Comparison of ENCODE assay signal across 8 mouse cellular contexts in genomic region chr2:72285256-72285887, GRCm38 (mm10). TPM values are rescaled to one million over a fixed set of nuclear protein-coding genes. Genes with fewer than 3 reads are reported as not detected.
DNase-seq lines count a peak whose midpoint lies in the region; ATAC-seq and TF ChIP-seq lines count a peak whose summit lies in the region.

Gene Map3k20 (plus strand): TSS chr2:72285637.

- peak within 1 kb of the TSS; percentile 95 for H3K4me3 ChIP-seq in heart, embryonic 13.5 days
- peak within 1 kb of the TSS; percentile 91 for H3K4me3 ChIP-seq in kidney, postnatal 0 days (replicated peaks; ENCODE audit: low read depth, low read length)
- peak within 1 kb of the TSS; percentile 60 to 96 for H3K4me3 ChIP-seq in liver, embryonic 14.5 days (ENCODE audit: insufficient read depth in 1 of 2, low read depth in 2 of 2, low read length in 2 of 2)
- peak within 1 kb of the TSS; percentile 58 for H3K4me3 ChIP-seq in thymus, adult 2 months (ENCODE audit: control insufficient read depth, insufficient read depth, low read length)

- ATAC-seq in erythroblast, adult 5-6 weeks (replicated peaks; ENCODE audit: low FRiP score, poor library complexity, severe bottlenecking) = peak; percentile 83
- peak; percentile 68 for ATAC-seq in heart, embryonic 13.5 days (ENCODE audit: extremely low read depth, insufficient number of reproducible peaks, low FRiP score, low TSS enrichment)
- ATAC-seq in kidney, postnatal 0 days (replicated peaks; ENCODE audit: low FRiP score, low read depth) = peak; percentile 88
- peak; percentile 74 for ATAC-seq in liver, embryonic 14.5 days (ENCODE audit: insufficient read depth)

- peak within 1 kb of the TSS; percentile 73 for H3K4me2 ChIP-seq in heart, embryonic 13.5 days
- H3K4me2 ChIP-seq in kidney, postnatal 0 days (ENCODE audit: low read length) = peak within 1 kb of the TSS; percentile 81
- H3K4me2 ChIP-seq in liver, embryonic 14.5 days (ENCODE audit: low read depth) = peak within 1 kb of the TSS; percentile 67

- peak; percentile 61 for TF ChIP-seq CTCF in kidney, postnatal 0 days (IDR thresholded peaks at IDR 0.05; ENCODE audit: low read depth)
- peak; percentile 64 for TF ChIP-seq CTCF in liver, embryonic 14.5 days (IDR thresholded peaks at IDR 0.05; ENCODE audit: low read depth)
- peak; percentile 36; the same call in 1 of the 2 replicates for TF ChIP-seq CTCF in thymus, adult 2 months (IDR thresholded peaks at IDR 0.05; ENCODE audit: borderline replicate concordance, control insufficient read depth, extremely low read depth, insufficient read depth, low read length, poor library complexity)

- 2% methylated on average over 48 of the region's 50 CpGs for WGBS in heart, embryonic 13.5 days
- 2% methylated on average over 49 of the region's 50 CpGs for WGBS in kidney, postnatal 0 days
- 3% methylated on average over 47 of the region's 50 CpGs for WGBS in liver, embryonic 14.5 days (ENCODE audit: insufficient replicate concordance)
- 5% methylated on average over 50 of the region's 50 CpGs for WGBS in thymus, adult 2 months

- no peak for TF ChIP-seq POLR2A in thymus, adult 2 months (IDR thresholded peaks at IDR 0.05; ENCODE audit: control insufficient read depth, extremely low read depth, insufficient read depth, low read length, poor library complexity)

- peak within 1 kb of the TSS; percentile 99 for H3K9ac ChIP-seq in heart, embryonic 13.5 days
- peak within 1 kb of the TSS; percentile 90 for H3K9ac ChIP-seq in kidney, postnatal 0 days (ENCODE audit: low read depth, low read length)
- peak within 1 kb of the TSS; percentile 93 for H3K9ac ChIP-seq in liver, embryonic 14.5 days (replicated peaks)

- H3K36me3 ChIP-seq in heart, embryonic 13.5 days = no peaks in the 10 kb centered on the region
- no peaks in the 10 kb centered on the region for H3K36me3 ChIP-seq in kidney, postnatal 0 days (ENCODE audit: insufficient read depth, low read length)
- H3K36me3 ChIP-seq in liver, embryonic 14.5 days (replicated peaks; ENCODE audit: control insufficient read depth, insufficient read depth, low read depth) = no peaks in the 10 kb centered on the region
- H3K36me3 ChIP-seq in thymus, adult 2 months (ENCODE audit: control insufficient read depth, insufficient read depth, low read length) = no peaks in the 10 kb centered on the region

- H3K27me3 ChIP-seq in heart, embryonic 13.5 days (replicated peaks) = no peaks in the 10 kb centered on the region
- no peaks in the 10 kb centered on the region for H3K27me3 ChIP-seq in kidney, postnatal 0 days (ENCODE audit: insufficient read depth, low read length)
- H3K27me3 ChIP-seq in liver, embryonic 14.5 days (ENCODE audit: control insufficient read depth, insufficient read depth, low read length) = no peaks in the 10 kb centered on the region
- peaks cover 5% of the 10 kb centered on the region; the same call in 1 of the 2 replicates for H3K27me3 ChIP-seq in thymus, adult 2 months (ENCODE audit: control insufficient read depth, insufficient read depth, low read length)

- H3K9me3 ChIP-seq in heart, embryonic 13.5 days = no peaks in the 10 kb centered on the region
- no peaks in the 10 kb centered on the region for H3K9me3 ChIP-seq in kidney, postnatal 0 days (replicated peaks; ENCODE audit: low read length)
- no peaks in the 10 kb centered on the region for H3K9me3 ChIP-seq in liver, embryonic 14.5 days (ENCODE audit: control insufficient read depth, low read length)

- peaks cover 54% of the 10 kb centered on the region for H3K4me1 ChIP-seq in heart, embryonic 13.5 days
- H3K4me1 ChIP-seq in kidney, postnatal 0 days (replicated peaks; ENCODE audit: insufficient read depth, low read length) = no peaks in the 10 kb centered on the region
- H3K4me1 ChIP-seq in liver, embryonic 14.5 days (replicated peaks; ENCODE audit: control insufficient read depth in 2 of 2, insufficient read depth in 2 of 2, low read length in 1 of 2) = peaks cover 9% of the 10 kb centered on the region in 2 experiments; a peak in 3 of 4 replicates
- H3K4me1 ChIP-seq in thymus, adult 2 months (replicated peaks; ENCODE audit: control insufficient read depth, insufficient read depth, low read length) = peaks cover 13% of the 10 kb centered on the region

- peak; percentile 45 for DNase-seq in CD4-positive helper T cell, adult 2 months (ENCODE audit: low read depth, low spot score)
- DNase-seq in adrenal gland, postnatal 4 days (ENCODE audit: low spot score in 2 of 2) = peak; percentile 45 to 55
- peak; percentile 78 for DNase-seq in kidney, postnatal 0 days (ENCODE audit: low spot score)
- DNase-seq in liver, embryonic 14.5 days (ENCODE audit: low read depth in 3 of 3, low spot score in 3 of 3) = peak; percentile 42 to 58 (median 52)
- DNase-seq in neural tube, embryonic 10.5 days (ENCODE audit: extremely low spot score, low spot score) = peak; percentile 80
- DNase-seq in thymus, adult 2 months = peak; percentile 57

- TF ChIP-seq EP300 in liver, embryonic 14.5 days (IDR thresholded peaks at IDR 0.05; ENCODE audit: low read depth) = no peak

- peak within 1 kb of the TSS; percentile 95 for H3K27ac ChIP-seq in heart, embryonic 13.5 days (replicated peaks)
- peak within 1 kb of the TSS; percentile 66 for H3K27ac ChIP-seq in kidney, postnatal 0 days
- H3K27ac ChIP-seq in liver, embryonic 14.5 days = peak within 1 kb of the TSS; percentile 55
- H3K27ac ChIP-seq in thymus, adult 2 months (ENCODE audit: control insufficient read depth, insufficient read depth, low read length) = no peak within 1 kb of the TSS

RNA-seq across cellular contexts. Expression of gene Map3k20, which starts in this region (rescaled TPM):
- total RNA-seq in adrenal gland, postnatal 4 days (2021) = 10 to 100 TPM; 40.8 to 43.4 TPM
- total RNA-seq in erythroblast, adult 5-6 weeks (2015; ENCODE audit: low replicate concordance) = 27.0 and 37.1 TPM in 2 replicates
- 18.7 and 24.3 TPM in 2 replicates for total RNA-seq in erythroblast, adult 5-6 weeks (2017; ENCODE audit: low replicate concordance)
- 43.9 and 44.8 TPM in 2 replicates for polyA plus RNA-seq in heart, embryonic 13.5 days (2015; fragmentation: Nextera tagmentation; extraction: Ambion mirVana)
- 10.1 and 11.5 TPM in 2 replicates for polyA plus RNA-seq in kidney, postnatal 0 days (2015; fragmentation: Nextera tagmentation; extraction: Ambion mirVana)
- polyA plus RNA-seq in liver, embryonic 14.5 days (2012; rRNA removed) = 4.1 and 5.6 TPM in 2 replicates
- polyA plus RNA-seq in liver, embryonic 14.5 days (2014; fragmentation: Nextera tagmentation; extraction: Ambion mirVana) = 7.2 and 7.5 TPM in 2 replicates
- polyA plus RNA-seq in thymus, adult 2 months (2012; rRNA removed) = 7.5 and 8.3 TPM in 2 replicates
